Mouse (Mus musculus): ENCODE data around the gene Kirrel3. TPM values are rescaled to one million over a fixed set of nuclear protein-coding genes. Genes with fewer than 3 reads are reported as not detected.

Gene Kirrel3
- polyA plus RNA-seq, 1 experiment from 2014 or later, result 0.60 TPM

DNA sequence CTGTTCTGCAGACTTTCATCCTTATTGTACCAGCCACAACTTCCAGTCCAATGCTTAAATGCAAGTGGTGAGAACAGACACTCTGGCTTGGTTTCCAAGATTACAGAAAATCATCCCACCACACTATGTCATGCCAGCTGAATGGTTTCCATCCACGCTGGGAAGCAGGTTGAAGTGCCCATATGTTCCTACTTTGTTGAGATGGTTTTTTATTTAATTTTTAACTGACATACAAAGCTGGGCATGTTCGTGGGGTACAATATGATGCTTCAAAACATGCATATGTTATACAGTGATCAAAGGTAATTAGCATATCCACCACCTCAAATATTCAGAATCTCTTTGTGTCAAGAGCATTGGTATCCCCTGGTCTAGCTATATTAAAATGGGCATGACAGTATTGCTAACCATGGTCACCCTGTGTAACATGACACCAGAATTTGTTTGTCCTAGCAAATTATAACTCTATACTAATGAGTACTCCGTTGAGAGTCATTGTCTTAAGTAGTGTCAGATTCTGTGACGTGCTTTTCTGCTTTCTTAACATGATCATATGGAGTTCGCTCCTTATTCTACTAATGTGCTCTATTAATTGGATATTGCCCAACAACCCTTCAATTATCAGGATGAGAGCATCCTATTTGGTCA, 472.6 kb downstream of the Kirrel3 start:
- no peak overlapping the region for H3K9ac ChIP-seq (ENCODE audit: low read depth, low read length)
- TF ChIP-seq CTCF (IDR thresholded peaks at IDR 0.05; ENCODE audit: low read depth), result no peak
- WGBS, result 83% methylated on average over 5 of the region's 5 CpGs
- H3K27ac ChIP-seq (ENCODE audit: low read depth, low read length), result no peak overlapping the region
- peaks cover 7% of the 10 kb centered on the region; the same call in 1 of the 2 replicates for H3K27me3 ChIP-seq (replicated peaks; ENCODE audit: control insufficient read depth, insufficient read depth, low read length)
- no peak for ATAC-seq
- no peaks in the 10 kb centered on the region for H3K36me3 ChIP-seq (ENCODE audit: control insufficient read depth, insufficient read depth)
- no peaks in the 10 kb centered on the region for H3K4me1 ChIP-seq (replicated peaks; ENCODE audit: control insufficient read depth, insufficient read depth, low read length)
- no peaks in the 10 kb centered on the region for H3K9me3 ChIP-seq (ENCODE audit: control insufficient read depth)
- no peak overlapping the region for H3K4me3 ChIP-seq (ENCODE audit: low read depth, low read length)
- no peak overlapping the region for H3K4me2 ChIP-seq (replicated peaks; ENCODE audit: low read depth)

DNA sequence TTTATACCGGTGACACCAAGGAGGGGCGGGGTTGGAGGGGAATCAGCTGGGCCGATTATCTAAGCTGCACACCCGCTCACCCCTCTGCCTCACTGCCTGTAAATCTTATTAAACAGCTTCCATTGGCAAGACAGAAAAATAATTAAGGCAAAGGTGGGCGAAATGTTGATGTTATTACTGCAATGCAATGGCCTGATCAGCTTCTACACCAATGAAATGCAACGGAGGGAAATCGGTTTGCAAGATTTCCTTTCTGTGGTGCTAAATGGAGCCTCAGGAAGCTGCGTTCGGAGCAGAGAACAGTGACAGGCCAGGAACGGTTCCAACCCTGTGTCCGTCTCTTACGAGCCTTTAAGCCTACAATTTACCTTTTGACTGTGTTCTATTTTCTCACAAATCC, 475.0 kb downstream of the Kirrel3 start:
- H3K9me3 ChIP-seq (ENCODE audit: control insufficient read depth), result no peaks in the 10 kb centered on the region
- no peak for ATAC-seq
- 52% methylated on average over 12 of the region's 12 CpGs for WGBS
- H3K4me1 ChIP-seq (replicated peaks; ENCODE audit: control insufficient read depth, insufficient read depth, low read length), result no peaks in the 10 kb centered on the region
- no peak overlapping the region for H3K4me2 ChIP-seq (replicated peaks; ENCODE audit: low read depth)
- no peak overlapping the region for H3K27ac ChIP-seq (ENCODE audit: low read depth, low read length)
- no peak for TF ChIP-seq CTCF (IDR thresholded peaks at IDR 0.05; ENCODE audit: low read depth)
- no peaks in the 10 kb centered on the region for H3K36me3 ChIP-seq (ENCODE audit: control insufficient read depth, insufficient read depth)
- H3K4me3 ChIP-seq (ENCODE audit: low read depth, low read length), result no peak overlapping the region
- H3K27me3 ChIP-seq (replicated peaks; ENCODE audit: control insufficient read depth, insufficient read depth, low read length), result peaks cover 7% of the 10 kb centered on the region; the same call in 1 of the 2 replicates
- H3K9ac ChIP-seq (ENCODE audit: low read depth, low read length), result no peak overlapping the region

DNA sequence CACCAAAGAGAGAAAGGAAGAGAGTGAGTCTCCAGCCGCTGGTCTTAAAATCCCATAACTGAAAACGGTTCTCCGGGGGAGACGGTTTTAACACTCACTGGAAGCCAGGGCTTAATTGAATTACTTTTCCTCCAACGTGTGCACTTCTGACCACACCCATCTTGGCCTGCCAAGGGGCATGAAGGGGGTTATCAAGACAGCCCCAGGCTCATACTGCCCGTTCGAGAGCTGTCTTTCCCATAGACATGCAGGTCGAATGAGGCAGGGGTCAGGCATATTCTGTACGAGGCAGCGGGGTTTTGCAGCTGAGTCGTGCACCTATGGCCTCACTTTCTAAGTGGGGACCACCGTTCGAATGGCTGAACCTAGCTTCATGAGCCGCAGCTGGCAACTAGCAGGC, 475.5 kb downstream of the Kirrel3 start:
- Histone ChIP-seq H3K9ac (ENCODE audit: low read depth, low read length) (no peak overlapping the region), H3K9me3 (ENCODE audit: control insufficient read depth) (no peaks in the 10 kb centered on the region), H3K4me1 (replicated peaks; ENCODE audit: control insufficient read depth, insufficient read depth, low read length) (no peaks in the 10 kb centered on the region), H3K4me3 (ENCODE audit: low read depth, low read length) (no peak overlapping the region), H3K27ac (ENCODE audit: low read depth, low read length) (no peak overlapping the region), H3K27me3 (replicated peaks; ENCODE audit: control insufficient read depth, insufficient read depth, low read length) (peaks cover 7% of the 10 kb centered on the region; the same call in 1 of the 2 replicates), H3K36me3 (ENCODE audit: control insufficient read depth, insufficient read depth) (no peaks in the 10 kb centered on the region), H3K4me2 (replicated peaks; ENCODE audit: low read depth) (no peak overlapping the region)
- ATAC-seq, result no peak
- WGBS, result 66% methylated on average over 14 of the region's 14 CpGs
- no peak for TF ChIP-seq CTCF (IDR thresholded peaks at IDR 0.05; ENCODE audit: low read depth)

DNA sequence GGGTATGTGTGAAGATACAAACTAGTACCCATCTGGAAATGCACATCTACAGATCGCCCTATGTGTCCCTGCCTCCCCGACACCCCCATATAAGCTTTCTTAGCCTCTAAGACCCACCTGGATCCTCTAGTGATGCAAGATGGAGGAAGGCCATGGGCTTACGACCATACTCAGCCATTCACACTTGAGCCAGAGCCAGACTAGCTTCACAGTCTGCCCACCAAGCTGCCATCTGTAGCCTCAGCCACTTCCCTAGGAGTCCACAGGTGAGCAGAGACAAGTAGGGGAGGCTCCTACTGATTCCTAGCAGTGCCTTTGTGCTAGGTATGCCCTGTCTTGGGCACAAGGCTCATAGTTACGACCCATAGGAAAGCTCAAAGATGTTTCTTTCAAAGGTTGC, 476.6 kb downstream of the Kirrel3 start:
- Histone ChIP-seq H3K4me1 (replicated peaks; ENCODE audit: control insufficient read depth, insufficient read depth, low read length) (no peaks in the 10 kb centered on the region), H3K27ac (ENCODE audit: low read depth, low read length) (no peak overlapping the region), H3K4me2 (replicated peaks; ENCODE audit: low read depth) (no peak overlapping the region), H3K9ac (ENCODE audit: low read depth, low read length) (no peak overlapping the region), H3K27me3 (replicated peaks; ENCODE audit: control insufficient read depth, insufficient read depth, low read length) (peaks cover 14% of the 10 kb centered on the region; the same call in 1 of the 2 replicates), H3K9me3 (ENCODE audit: control insufficient read depth) (no peaks in the 10 kb centered on the region), H3K4me3 (ENCODE audit: low read depth, low read length) (no peak overlapping the region), H3K36me3 (ENCODE audit: control insufficient read depth, insufficient read depth) (no peaks in the 10 kb centered on the region)
- no peak for TF ChIP-seq CTCF (IDR thresholded peaks at IDR 0.05; ENCODE audit: low read depth)
- WGBS, result 98% methylated on average over 4 of the region's 4 CpGs
- ATAC-seq, result no peak

DNA sequence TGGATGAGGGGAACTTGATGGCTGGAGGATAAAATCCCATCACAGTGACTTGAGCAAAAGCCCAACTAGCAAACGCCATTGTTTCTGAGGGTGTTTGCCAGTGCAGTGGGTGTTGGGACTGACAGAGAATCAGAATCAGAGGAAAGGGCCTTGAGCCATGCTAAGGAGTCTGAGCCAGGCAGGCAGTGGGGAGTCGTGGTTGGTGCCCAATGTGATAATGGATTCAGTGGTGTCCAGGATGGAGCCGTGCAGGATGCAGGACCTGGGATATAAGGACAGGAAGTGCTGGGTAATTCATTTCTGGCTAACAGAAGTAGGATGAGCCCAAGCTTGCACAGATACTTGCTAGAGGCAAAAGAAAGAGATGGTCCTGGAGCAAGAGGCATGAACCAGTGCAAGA, 477.9 kb downstream of the Kirrel3 start:
- H3K27me3 ChIP-seq (replicated peaks; ENCODE audit: control insufficient read depth, insufficient read depth, low read length), result peaks cover 25% of the 10 kb centered on the region; the same call in 1 of the 2 replicates
- H3K9ac ChIP-seq (ENCODE audit: low read depth, low read length), result no peak overlapping the region
- no peaks in the 10 kb centered on the region for H3K36me3 ChIP-seq (ENCODE audit: control insufficient read depth, insufficient read depth)
- H3K4me2 ChIP-seq (replicated peaks; ENCODE audit: low read depth), result no peak overlapping the region
- ATAC-seq, result no peak
- no peak for TF ChIP-seq CTCF (IDR thresholded peaks at IDR 0.05; ENCODE audit: low read depth)
- 71% methylated on average over 3 of the region's 3 CpGs for WGBS
- no peaks in the 10 kb centered on the region for H3K9me3 ChIP-seq (ENCODE audit: control insufficient read depth)
- H3K4me1 ChIP-seq (replicated peaks; ENCODE audit: control insufficient read depth, insufficient read depth, low read length), result no peaks in the 10 kb centered on the region
- no peak overlapping the region for H3K27ac ChIP-seq (ENCODE audit: low read depth, low read length)
- no peak overlapping the region for H3K4me3 ChIP-seq (ENCODE audit: low read depth, low read length)

DNA sequence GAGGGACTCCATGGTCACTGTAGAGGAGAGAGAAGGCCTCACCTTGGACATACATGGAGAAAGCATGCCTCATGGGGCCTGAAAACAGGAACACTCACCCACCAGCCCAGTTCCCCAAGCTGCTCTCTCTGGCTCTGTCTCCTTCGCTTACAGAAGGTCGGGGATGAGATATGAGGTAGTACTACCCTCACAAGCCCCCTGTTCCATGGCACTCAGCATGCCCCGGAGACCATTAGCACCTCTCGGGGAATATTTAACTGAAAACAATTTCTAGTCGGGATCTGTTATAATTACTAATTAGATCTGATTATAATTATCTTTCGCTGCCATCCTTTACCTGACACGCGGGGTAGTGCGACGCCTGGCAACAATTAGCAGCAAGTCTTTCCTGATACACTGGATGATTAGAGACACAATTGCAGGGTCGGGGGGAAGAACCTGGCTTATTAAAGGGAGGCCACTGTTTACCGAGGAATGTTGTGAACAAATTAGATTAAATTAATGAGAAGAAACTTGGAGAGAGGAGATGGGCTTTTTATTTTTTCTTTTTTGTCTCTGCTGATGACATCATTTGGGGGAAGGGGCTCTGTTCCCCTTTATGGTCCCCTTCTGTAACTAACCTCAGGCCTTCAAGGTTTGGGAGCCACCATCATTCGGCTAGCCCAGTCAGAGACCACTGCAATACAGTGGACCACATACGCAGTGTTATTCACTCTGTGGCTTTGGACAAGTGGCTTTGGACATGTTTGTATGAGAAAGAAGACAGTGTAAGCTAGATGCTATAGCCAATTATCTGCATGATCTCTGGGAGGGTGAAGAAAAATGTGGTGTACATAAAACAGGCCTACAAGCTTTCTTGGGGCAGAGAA, 478.7 kb downstream of the Kirrel3 start:
- TF ChIP-seq CTCF (IDR thresholded peaks at IDR 0.05; ENCODE audit: low read depth), result no peak
- Histone ChIP-seq H3K9me3 (ENCODE audit: control insufficient read depth) (no peaks in the 10 kb centered on the region), H3K27me3 (replicated peaks; ENCODE audit: control insufficient read depth, insufficient read depth, low read length) (peaks cover 25% of the 10 kb centered on the region; the same call in 1 of the 2 replicates), H3K27ac (ENCODE audit: low read depth, low read length) (no peak overlapping the region), H3K4me2 (replicated peaks; ENCODE audit: low read depth) (no peak overlapping the region), H3K9ac (ENCODE audit: low read depth, low read length) (no peak overlapping the region), H3K4me3 (ENCODE audit: low read depth, low read length) (no peak overlapping the region), H3K36me3 (ENCODE audit: control insufficient read depth, insufficient read depth) (no peaks in the 10 kb centered on the region), H3K4me1 (replicated peaks; ENCODE audit: control insufficient read depth, insufficient read depth, low read length) (no peaks in the 10 kb centered on the region)
- no peak for ATAC-seq
- 84% methylated on average over 14 of the region's 14 CpGs for WGBS
